34 mouse cellular contexts compared by ENCODE assay signal in the genomic region with DNA sequence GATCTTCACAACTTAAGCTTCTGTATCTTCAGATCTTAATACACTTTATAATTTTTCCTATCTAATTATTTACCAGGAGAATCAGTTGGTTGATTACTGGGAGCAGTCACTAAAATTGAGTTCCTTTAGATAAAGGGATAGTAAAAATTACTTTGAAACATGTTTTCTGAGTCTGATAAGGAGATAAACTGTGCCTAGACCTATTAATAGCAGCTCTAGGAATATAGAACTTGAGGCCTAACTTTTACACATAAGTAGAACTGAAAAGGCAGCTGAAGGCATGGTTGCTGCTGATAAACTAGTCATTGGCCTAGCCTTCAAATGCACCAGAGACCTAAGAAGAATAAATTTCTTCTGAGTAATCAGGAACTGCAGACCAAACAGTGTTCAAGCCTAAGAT.
"Had no signal": no experiment of that assay in that cellular context is flagged by ENCODE, and none has a peak within 500 bp of the region (broad histone marks: within the 10 kb centered on the region; RNA-seq: fewer than 3 reads in every experiment).

No protein-coding gene starts in this region.

- H3K9me3 ChIP-seq: heart, embryonic 12.5 days; heart, embryonic 13.5 days; heart, embryonic 15.5 days; hindbrain, embryonic 10.5 days; hindbrain, embryonic 12.5 days; hindbrain, embryonic 13.5 days; hindbrain, embryonic 15.5 days; intestine, embryonic 15.5 days; kidney, embryonic 15.5 days had no signal

- DNase-seq: heart, postnatal 10 days; heart, postnatal 14 days; heart, postnatal 36 days; heart, postnatal 4 days; kidney, adult 11 months; kidney, adult 18-20 months; kidney, adult 2 months; kidney, adult 8-10 months; kidney, adult 9 months; kidney, postnatal 10 days; kidney, postnatal 14 days; kidney, postnatal 25 days; kidney, postnatal 36 days; kidney, postnatal 4 days; layer of hippocampus, adult 9-11 months; layer of hippocampus, postnatal 36 days had no signal

- H3K27me3 ChIP-seq: heart, embryonic 12.5 days; heart, embryonic 13.5 days; heart, embryonic 15.5 days; hindbrain, embryonic 12.5 days; hindbrain, embryonic 13.5 days; hindbrain, embryonic 15.5 days; intestine, embryonic 15.5 days; kidney, embryonic 15.5 days had no signal

- ATAC-seq: hindbrain, embryonic 16.5 days; hindbrain, postnatal 0 days; inflammation-experienced regulatory T-cells, adult 6 months; intestine, embryonic 15.5 days; intestine, embryonic 16.5 days; intestine, postnatal 0 days had no signal

- H3K36me3 ChIP-seq: heart, embryonic 12.5 days; heart, embryonic 13.5 days; heart, embryonic 15.5 days; hindbrain, embryonic 10.5 days; hindbrain, embryonic 12.5 days; hindbrain, embryonic 13.5 days; hindbrain, embryonic 15.5 days; intestine, embryonic 15.5 days; kidney, embryonic 15.5 days had no signal

- H3K9ac ChIP-seq: heart, embryonic 12.5 days; heart, embryonic 13.5 days; heart, embryonic 15.5 days; hindbrain, embryonic 12.5 days; hindbrain, embryonic 13.5 days; hindbrain, embryonic 14.5 days; hindbrain, embryonic 15.5 days; intestine, embryonic 15.5 days; kidney, embryonic 15.5 days had no signal

- H3K27ac ChIP-seq: heart, embryonic 13.5 days; heart, embryonic 15.5 days; hindbrain, embryonic 10.5 days; hindbrain, embryonic 12.5 days; hindbrain, embryonic 13.5 days; hindbrain, embryonic 14.5 days; hindbrain, embryonic 15.5 days; hindbrain, postnatal 0 days; intestine, embryonic 15.5 days; kidney, embryonic 15.5 days; kidney, postnatal 0 days; layer of hippocampus, adult 2 months; left cerebral cortex, adult 2 months had no signal

- H3K4me3 ChIP-seq: heart, embryonic 12.5 days; heart, embryonic 13.5 days; heart, embryonic 15.5 days; hindbrain, embryonic 10.5 days; hindbrain, embryonic 12.5 days; hindbrain, embryonic 13.5 days; hindbrain, embryonic 15.5 days; intestine, embryonic 15.5 days; kidney, embryonic 15.5 days; layer of hippocampus, adult 2 months; left cerebral cortex, adult 2 months had no signal

- H3K4me1 ChIP-seq: heart, embryonic 12.5 days; heart, embryonic 13.5 days; heart, embryonic 15.5 days; hindbrain, embryonic 10.5 days; hindbrain, embryonic 12.5 days; hindbrain, embryonic 13.5 days; hindbrain, embryonic 15.5 days; intestine, embryonic 15.5 days; kidney, embryonic 15.5 days had no signal
